Mouse (Mus musculus): ENCODE measurements around the gene Tns1.

- TF ChIP-seq CTCF (IDR thresholded peaks at IDR 0.05) (peak; percentile 26), EP300 (IDR thresholded peaks at IDR 0.05) (no peak)
Observed at GRCm38 (mm10) chr1:73942243-73942642, 182.0 kb downstream of the Tns1 start.

Measured in lung, postnatal 0 days (tissue).